Mouse (Mus musculus): ENCODE results near the gene Thra.

- TF ChIP-seq CHD1 (IDR thresholded peaks at IDR 0.05; ENCODE audit: low read depth, low read length) (no peak), CTCF (conservative IDR thresholded peaks at IDR 0.05 in 1 of 2, IDR thresholded peaks at IDR 0.05 in 1 of 2; ENCODE audit: low read depth in 2 of 2, low read length in 2 of 2) (peak in 1 of 2 experiments; percentile 38; a peak in 1 of 4 replicates), MEF2A (IDR thresholded peaks at IDR 0.05; ENCODE audit: borderline replicate concordance, low read depth, low read length) (no peak)
Observed at GRCm38 (mm10) chr11:98721458-98722226, 18.8 kb upstream of the Thra start.
